Mouse (Mus musculus): ENCODE data around the gene Slc16a8.

Gene Slc16a8

DNA sequence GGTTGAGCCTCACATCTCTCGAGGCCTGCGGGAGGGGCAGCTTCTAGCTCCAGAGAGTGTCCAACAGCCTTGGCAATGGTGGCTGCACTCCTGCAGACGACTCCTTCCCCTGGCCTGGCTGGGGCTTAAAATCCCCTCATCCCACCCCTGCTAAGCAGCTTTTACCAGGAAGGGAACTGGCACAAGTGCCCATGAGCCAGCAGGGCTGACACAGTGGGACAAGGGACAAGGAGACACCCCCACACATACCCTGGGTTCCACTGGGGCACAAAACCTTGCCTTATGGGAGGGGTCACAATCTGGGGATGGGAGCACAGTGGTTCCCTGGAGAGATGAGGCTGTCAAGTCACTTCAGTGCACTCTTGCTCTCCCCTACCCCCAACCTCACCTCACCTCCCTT lies at the start of gene Slc16a8:
Slc16a8 (minus strand) TSS at position 101 of the 400 bp plus-strand sequence.
- no peak for DNase-seq

DNA sequence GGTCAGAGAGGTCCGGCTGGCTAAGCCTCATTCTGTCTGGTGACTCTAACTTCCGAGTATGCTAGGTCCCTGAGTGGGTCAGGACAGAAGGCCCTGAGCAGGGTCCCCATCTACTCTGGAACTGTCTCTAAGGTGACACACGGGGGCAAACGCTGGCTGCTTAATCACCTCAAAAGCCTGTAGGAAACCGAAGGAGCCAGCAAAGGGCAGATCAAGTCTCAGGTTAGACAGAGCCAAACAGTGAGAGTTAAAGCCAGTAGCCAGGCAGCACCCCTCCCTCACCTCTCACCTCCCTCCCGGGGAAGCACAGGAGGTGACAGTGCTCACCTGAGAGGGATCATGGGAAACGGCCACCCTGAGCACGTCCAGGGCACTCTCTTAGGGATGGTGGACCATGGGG lies 49.2 kb upstream of the Slc16a8 start:
- DNase-seq, result no peak

DNA sequence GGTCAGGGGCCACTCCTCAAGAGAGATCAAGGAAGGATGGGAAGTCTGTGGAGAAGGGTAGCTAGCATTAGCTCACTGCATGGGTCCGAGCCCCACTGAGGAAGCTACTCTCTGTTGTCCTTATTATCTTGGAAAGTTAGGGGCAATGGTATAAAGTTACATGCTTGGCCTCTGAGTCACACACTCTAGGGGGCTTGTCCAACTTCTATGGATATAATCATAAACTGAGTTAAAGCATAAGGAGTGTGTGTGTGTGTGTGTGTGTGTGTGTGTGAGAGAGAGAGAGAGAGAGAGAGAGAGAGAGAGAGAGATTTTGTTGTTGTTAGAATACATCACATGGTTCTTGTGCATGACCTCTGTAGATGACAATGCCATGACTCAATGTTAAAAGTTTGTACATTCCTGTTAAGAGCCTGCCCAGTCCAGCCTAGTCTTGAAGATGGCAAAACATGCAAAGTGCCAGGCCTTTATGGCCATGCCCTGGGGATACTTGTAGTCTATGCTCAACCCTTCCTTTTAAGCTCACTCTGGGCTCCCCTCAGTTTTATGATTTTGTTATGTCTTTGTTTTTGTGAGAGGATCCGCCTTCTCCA lies 45.1 kb upstream of the Slc16a8 start:
- DNase-seq, result no peak

DNA sequence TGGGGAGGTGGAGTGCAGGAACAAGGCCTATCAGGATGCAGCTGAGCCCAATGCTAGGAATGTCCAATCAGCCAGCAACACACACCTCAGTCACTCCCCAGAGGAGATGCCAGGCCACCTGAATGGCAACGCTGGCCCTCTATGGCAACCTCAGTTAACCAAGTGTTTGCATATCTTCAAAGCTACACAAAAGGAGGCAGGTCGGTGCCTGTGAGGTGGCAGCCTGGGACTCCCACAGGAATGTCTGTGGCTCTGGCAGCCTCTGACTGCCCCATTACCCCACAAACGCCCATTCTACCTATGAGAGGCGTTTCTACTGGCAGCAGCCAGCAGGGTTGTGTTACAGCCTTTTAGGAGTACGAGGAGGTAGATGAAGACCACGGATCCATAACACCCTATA lies 44.0 kb upstream of the Slc16a8 start:
- no peak for DNase-seq

GRCm38 (mm10) chr15:79292779-79293178 lies 38.2 kb upstream of the Slc16a8 start:
- peak; percentile 8 for DNase-seq

DNA sequence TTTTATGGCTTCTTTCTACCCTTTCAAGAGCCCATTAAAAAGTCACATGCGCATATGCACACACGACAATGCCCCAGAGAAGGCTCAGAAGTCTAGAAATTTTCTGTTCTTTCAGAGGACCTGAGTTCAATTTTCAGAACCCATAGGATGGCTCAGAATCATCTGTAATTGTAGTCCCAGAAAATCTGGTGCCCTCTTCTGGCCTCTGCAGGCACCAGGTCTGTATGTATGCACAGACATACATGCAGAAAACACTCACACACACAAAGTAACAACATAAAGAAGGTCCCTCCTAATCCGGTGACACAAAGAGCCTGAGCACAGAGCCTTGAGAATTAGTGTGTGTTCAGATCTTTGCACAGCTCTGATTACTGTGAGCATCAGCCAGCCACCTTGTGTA lies 35.8 kb upstream of the Slc16a8 start:
- no peak for DNase-seq

DNA sequence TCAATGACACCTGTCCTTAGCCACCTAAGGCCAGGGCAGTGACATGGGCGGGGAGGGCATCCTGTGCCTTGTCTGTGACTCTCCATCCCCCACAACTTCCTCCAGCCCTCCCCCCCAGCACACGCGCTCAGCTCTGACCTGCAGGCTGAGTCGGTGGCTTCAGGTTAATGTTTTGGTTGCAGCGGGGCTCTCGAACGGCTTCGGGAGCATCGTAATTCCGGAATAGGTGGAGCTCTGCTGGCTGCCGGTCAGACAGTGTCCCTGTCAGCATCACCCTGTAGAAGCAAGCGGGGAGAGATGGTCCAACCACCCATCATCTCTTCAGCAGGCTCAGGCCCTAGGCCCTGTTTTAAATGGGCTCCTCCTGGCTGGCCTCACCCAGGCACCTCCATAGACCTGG lies 34.9 kb upstream of the Slc16a8 start:
- DNase-seq, result no peak

DNA sequence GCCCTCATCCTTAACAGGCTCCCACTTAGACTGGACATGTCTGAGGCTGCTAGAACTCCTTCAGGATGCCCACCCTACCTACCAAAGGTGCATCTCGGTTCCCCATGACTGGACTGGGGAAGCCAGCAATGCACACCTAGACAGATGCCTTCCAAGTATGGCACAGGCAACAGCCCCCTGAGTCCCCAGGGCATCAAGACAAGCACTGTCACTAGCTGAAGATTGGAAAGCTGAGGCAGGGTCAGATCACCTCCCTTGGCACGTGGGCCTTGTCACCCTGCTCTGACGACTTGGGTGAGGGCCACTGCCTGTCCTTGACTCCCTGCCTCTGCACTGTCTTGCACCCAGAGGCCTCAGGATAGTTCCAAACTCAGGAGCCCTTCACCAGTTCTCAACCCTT lies 33.8 kb upstream of the Slc16a8 start:
- DNase-seq, result no peak

- no peak for DNase-seq
Measured at GRCm38 (mm10) chr15:79287091-79287490, 32.5 kb upstream of the Slc16a8 start.

- DNase-seq, result no peak
Measured at GRCm38 (mm10) chr15:79286141-79286540, 31.6 kb upstream of the Slc16a8 start.

DNA sequence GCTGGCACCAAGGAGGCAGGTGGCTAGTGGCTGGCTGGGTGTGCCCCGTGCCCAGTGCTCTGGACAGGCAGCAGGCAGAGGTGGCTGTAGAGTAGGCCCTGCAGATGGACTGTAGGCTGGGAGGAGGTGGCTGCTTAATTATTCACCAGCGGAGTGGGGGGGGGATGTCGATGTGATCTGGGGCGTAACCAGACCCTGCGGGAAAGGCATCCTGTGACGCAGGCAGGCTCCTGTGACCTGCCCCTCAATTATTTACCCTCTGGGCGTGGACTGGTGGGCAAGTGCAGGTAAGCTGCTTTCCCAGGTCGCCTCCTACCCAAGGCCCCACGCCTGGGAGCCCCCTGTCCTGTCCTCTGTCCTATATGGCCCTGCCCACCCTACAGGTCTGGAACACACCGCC lies 30.8 kb upstream of the Slc16a8 start, which contains the start of gene Baiap2l2:
Baiap2l2 (minus strand) TSS at position 139 of the 400 bp plus-strand sequence.
- no peak for DNase-seq

- DNase-seq, result no peak
Measured at GRCm38 (mm10) chr15:79283371-79283770, 28.8 kb upstream of the Slc16a8 start.

DNA sequence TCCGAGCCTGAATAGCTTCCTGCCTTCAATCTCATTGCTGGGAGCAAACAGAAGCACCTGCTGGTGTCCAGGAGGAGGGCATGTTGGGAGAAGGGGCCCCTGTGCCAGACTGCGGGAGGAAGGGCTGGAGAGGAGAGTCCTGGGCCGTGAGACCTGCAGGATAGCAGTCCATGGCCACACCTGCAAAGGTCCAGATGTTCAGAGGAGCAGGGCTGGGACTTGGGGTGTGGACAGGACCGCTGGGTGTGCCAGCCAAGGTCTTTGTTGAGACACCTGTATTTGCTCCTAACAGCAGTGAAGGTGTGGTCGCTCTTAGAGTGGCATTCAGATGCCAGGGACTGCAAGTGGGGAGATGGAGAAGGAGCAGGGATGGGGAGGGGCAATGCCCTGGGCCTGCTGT lies 27.9 kb upstream of the Slc16a8 start:
- no peak for DNase-seq

GRCm38 (mm10) chr15:79281389-79281788 lies 26.8 kb upstream of the Slc16a8 start:
- no peak for DNase-seq

- DNase-seq, result no peak
Measured at GRCm38 (mm10) chr15:79280850-79281249, 26.3 kb upstream of the Slc16a8 start.

GRCm38 (mm10) chr15:79280209-79280608 lies 25.6 kb upstream of the Slc16a8 start:
- no peak for DNase-seq

DNA sequence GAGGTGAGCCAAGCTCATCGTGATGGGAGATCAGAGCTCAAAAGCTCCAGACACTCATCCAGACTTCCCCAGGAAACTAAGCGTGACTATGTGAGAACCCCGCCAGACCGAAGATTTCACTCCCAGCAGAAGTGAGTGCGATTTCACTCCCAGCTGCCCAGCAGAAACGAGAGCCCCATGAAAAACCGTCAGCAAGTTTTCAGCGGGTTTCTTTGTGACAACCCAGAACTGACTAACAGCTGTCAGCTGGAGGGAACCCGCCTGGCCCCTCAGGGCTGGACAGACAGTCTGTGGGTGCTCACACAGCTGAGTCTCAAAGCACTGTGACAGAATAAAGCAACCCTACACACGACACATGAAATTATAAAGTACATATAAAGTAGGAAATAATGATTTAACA lies 23.2 kb upstream of the Slc16a8 start:
- DNase-seq, result no peak

DNA sequence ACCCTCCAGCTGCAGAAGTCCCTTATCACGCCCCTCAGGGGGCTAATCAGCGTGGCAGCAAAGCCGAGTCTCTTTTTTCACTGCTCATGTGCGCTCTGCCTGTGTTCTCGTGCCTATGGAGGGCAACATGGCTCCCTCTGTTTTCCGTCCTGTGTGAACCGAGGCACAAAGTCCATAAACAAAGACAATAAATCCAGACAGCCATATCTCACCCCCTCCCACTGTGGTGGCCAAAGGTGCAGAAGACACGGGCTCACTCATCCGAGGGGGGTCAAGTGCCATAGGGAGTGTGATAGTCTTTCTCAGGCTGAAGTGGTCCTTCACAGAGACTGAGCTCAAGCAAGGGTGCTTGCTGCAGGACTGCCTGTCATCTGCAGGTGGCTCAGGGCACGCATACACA lies 18.5 kb upstream of the Slc16a8 start:
- no peak for DNase-seq

GRCm38 (mm10) chr15:79271124-79271746 lies 16.7 kb upstream of the Slc16a8 start:
- DNase-seq, result peak; percentile 38

GRCm38 (mm10) chr15:79270317-79271123 lies 16.0 kb upstream of the Slc16a8 start:
- no peak for DNase-seq

DNA sequence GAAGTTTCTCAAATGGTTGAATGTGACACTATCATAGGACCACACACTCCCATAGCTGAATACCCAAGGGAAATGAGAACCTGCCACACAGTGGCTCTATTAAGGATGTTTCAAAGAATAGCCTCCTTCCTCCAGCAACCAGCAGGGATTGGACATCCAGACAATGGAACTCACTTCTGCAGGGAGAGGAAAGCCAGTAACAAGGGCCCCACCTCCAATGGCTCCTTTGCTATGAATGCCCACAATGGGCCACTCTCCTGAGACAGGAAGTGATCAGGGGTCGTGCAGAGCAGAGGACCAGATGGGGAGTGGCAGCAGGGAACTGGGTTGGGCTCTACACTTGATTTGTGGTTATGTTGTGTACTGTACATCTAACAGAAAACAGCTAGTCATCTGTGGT lies 14.0 kb upstream of the Slc16a8 start:
- DNase-seq, result no peak

DNA sequence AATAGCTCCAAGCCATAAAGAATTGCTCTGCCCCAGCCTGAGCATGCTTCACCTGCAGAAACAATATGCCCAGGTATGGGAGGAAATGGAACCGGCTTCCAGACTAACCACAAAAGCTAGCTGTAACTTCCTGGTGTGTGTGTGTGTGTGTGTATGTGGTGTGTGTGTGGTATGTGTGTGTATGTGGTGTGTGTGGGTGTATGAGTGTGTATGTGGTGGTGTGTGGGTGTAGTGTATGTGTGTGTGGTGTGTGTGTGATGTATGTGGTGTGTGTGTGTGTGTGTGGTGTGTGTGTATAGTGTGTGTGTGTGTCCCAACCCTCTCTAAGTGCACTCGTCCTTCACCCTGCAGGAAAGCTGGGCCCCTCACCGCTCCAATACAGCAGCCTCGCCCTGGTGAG lies 10.8 kb upstream of the Slc16a8 start:
- DNase-seq, result no peak

- DNase-seq, result no peak
Measured at GRCm38 (mm10) chr15:79263726-79264125, 9.2 kb upstream of the Slc16a8 start.

GRCm38 (mm10) chr15:79262786-79263309 lies 8.3 kb upstream of the Slc16a8 start:
- no peak for DNase-seq
